Mouse (Mus musculus): ENCODE measurements around the gene Dmxl2. TPM values are rescaled to one million over a fixed set of nuclear protein-coding genes. Genes with fewer than 3 reads are reported as not detected.
A peak's percentile ranks its signal among the peaks of the same experiment; 100 is the strongest.

Gene Dmxl2
- polyA plus RNA-seq, 1 experiment = 0.25 TPM

DNA sequence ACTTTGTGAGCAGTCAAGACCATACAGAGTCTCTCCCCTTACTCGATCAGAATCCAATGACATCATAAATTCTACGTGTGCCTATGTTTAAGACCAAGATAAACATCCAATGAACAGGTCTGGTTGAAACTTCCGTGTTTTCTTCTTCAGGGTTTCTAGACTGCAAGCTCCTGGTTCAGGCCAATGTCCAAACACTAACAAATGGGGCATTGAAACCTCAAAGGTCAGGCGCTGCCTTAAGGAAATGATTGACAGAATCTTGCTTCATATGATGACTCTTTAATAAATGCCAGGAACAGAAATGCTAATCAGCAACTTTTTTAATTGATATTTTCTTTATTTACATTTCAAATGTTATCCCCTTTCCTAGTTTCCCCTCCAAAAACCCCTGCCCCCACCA lies 18.9 kb upstream of the Dmxl2 start:
- Histone ChIP-seq H3K4me3 (ENCODE audit: insufficient read depth, poor library complexity, severe bottlenecking) (no peak overlapping the region), H3K79me2 (ENCODE audit: control insufficient read depth, insufficient read depth) (no peaks in the 10 kb centered on the region), H3K79me3 (ENCODE audit: low read depth) (no peaks in the 10 kb centered on the region), H3K27me3 (ENCODE audit: control insufficient read depth, insufficient read depth, insufficient read length) (peaks cover 7% of the 10 kb centered on the region), H3K36me3 (ENCODE audit: control insufficient read depth, insufficient read depth) (no peaks in the 10 kb centered on the region), H3ac (ENCODE audit: control insufficient read depth, insufficient read length, low read depth) (no peak overlapping the region)
- TF ChIP-seq MYOD1 (IDR thresholded peaks at IDR 0.05; ENCODE audit: control insufficient read depth, insufficient read length, low read depth) = no peak
- TF ChIP-seq CTCF (IDR thresholded peaks at IDR 0.05; ENCODE audit: control insufficient read depth, insufficient read depth, insufficient read length) = no peak
- no peak for TF ChIP-seq USF1 (IDR thresholded peaks at IDR 0.05; ENCODE audit: low read depth)
- no peak for TF ChIP-seq FOSL1 (IDR thresholded peaks at IDR 0.05; ENCODE audit: insufficient read depth, low read length, poor library complexity, severe bottlenecking)
- TF ChIP-seq CEBPB (IDR thresholded peaks at IDR 0.05; ENCODE audit: low read depth) = no peak
- no peak for TF ChIP-seq MYOG (IDR thresholded peaks at IDR 0.05; ENCODE audit: control insufficient read depth, extremely low read depth, insufficient read length)
- TF ChIP-seq MAX (IDR thresholded peaks at IDR 0.05) = no peak

DNA sequence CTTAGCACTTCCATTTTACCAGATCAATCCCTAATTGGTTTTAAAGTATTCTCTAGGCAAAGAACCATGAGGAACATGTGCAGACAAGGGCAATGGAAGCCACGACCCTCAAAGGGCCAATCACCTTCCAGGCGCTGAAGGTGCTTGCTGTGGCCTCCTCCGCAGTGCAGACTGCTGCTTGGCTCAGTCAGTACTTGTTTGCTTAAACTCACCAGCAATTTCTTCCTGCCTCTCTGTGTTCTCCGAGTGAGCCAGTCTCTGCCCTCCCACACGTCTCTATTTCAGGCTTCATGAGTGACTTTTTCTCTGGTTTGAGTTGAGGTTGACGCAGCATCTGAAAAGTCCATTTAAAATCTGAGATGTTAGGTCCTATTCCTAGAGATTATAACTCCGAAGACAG lies 17.5 kb upstream of the Dmxl2 start:
- no peaks in the 10 kb centered on the region for H3K79me2 ChIP-seq (ENCODE audit: control insufficient read depth, insufficient read depth)
- H3K36me3 ChIP-seq (ENCODE audit: control insufficient read depth, insufficient read depth) = no peaks in the 10 kb centered on the region
- H3K4me3 ChIP-seq (ENCODE audit: insufficient read depth, poor library complexity, severe bottlenecking) = no peak overlapping the region
- TF ChIP-seq FOSL1 (IDR thresholded peaks at IDR 0.05; ENCODE audit: insufficient read depth, low read length, poor library complexity, severe bottlenecking) (no peak), MAX (IDR thresholded peaks at IDR 0.05) (no peak), USF1 (IDR thresholded peaks at IDR 0.05; ENCODE audit: low read depth) (no peak), MYOG (IDR thresholded peaks at IDR 0.05; ENCODE audit: control insufficient read depth, extremely low read depth, insufficient read length) (no peak), MYOD1 (IDR thresholded peaks at IDR 0.05; ENCODE audit: control insufficient read depth, insufficient read length, low read depth) (no peak), CTCF (IDR thresholded peaks at IDR 0.05; ENCODE audit: control insufficient read depth, insufficient read depth, insufficient read length) (no peak), CEBPB (IDR thresholded peaks at IDR 0.05; ENCODE audit: low read depth) (no peak)
- no peak overlapping the region for H3ac ChIP-seq (ENCODE audit: control insufficient read depth, insufficient read length, low read depth)
- peaks cover 7% of the 10 kb centered on the region for H3K27me3 ChIP-seq (ENCODE audit: control insufficient read depth, insufficient read depth, insufficient read length)
- no peaks in the 10 kb centered on the region for H3K79me3 ChIP-seq (ENCODE audit: low read depth)

DNA sequence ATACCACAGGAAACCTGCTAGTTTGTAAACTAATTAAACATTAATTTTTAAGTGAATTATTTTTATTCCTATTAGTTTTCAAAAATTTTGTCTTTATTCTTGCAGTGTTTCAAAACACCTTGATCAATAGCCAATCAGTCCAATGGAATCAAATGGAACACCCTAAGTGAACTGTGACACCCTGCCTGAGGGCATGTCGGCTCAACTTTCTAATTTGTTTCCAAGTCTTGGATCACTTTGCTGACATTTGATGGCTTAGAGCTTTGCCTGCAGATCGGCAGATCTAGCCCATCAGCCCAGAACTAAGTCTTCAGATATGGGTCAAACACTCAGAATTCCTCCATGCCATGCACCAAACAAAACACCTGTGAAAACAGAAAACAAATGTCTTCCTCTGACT lies 14.6 kb upstream of the Dmxl2 start:
- Histone ChIP-seq H3ac (ENCODE audit: control insufficient read depth, insufficient read length, low read depth) (no peak overlapping the region), H3K36me3 (ENCODE audit: control insufficient read depth, insufficient read depth) (no peaks in the 10 kb centered on the region), H3K79me2 (ENCODE audit: control insufficient read depth, insufficient read depth) (no peaks in the 10 kb centered on the region), H3K79me3 (ENCODE audit: low read depth) (no peaks in the 10 kb centered on the region), H3K4me3 (ENCODE audit: insufficient read depth, poor library complexity, severe bottlenecking) (no peak overlapping the region), H3K27me3 (ENCODE audit: control insufficient read depth, insufficient read depth, insufficient read length) (peaks cover 7% of the 10 kb centered on the region)
- TF ChIP-seq FOSL1 (IDR thresholded peaks at IDR 0.05; ENCODE audit: insufficient read depth, low read length, poor library complexity, severe bottlenecking) = no peak
- no peak for TF ChIP-seq MYOD1 (IDR thresholded peaks at IDR 0.05; ENCODE audit: control insufficient read depth, insufficient read length, low read depth)
- no peak for TF ChIP-seq CEBPB (IDR thresholded peaks at IDR 0.05; ENCODE audit: low read depth)
- TF ChIP-seq CTCF (IDR thresholded peaks at IDR 0.05; ENCODE audit: control insufficient read depth, insufficient read depth, insufficient read length) = no peak
- no peak for TF ChIP-seq MAX (IDR thresholded peaks at IDR 0.05)
- TF ChIP-seq USF1 (IDR thresholded peaks at IDR 0.05; ENCODE audit: low read depth) = no peak
- TF ChIP-seq MYOG (IDR thresholded peaks at IDR 0.05; ENCODE audit: control insufficient read depth, extremely low read depth, insufficient read length) = no peak

DNA sequence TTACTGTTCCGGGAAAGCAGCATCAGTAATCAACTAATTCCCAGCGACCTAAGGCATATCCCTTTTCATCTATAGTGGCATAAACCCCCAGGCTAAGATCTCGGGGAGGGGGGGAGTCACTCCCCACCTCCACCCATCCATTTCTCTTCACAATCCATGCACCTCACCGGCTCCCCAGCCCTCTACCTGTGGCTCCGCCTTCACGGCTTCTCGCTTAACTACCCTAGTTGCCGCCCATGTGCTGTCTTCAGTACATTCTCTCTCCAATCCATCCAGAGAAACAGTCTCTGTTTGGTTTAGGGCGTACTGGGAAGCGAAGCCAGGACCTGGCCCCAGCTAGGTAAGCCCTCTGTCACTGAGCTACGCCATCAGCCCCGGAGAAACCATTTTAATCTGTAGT lies 1.4 kb upstream of the Dmxl2 start:
- TF ChIP-seq MYOG (IDR thresholded peaks at IDR 0.05; ENCODE audit: control insufficient read depth, extremely low read depth, insufficient read length) (no peak), MYOD1 (IDR thresholded peaks at IDR 0.05; ENCODE audit: control insufficient read depth, insufficient read length, low read depth) (no peak), MAX (IDR thresholded peaks at IDR 0.05) (no peak), USF1 (IDR thresholded peaks at IDR 0.05; ENCODE audit: low read depth) (no peak), CEBPB (IDR thresholded peaks at IDR 0.05; ENCODE audit: low read depth) (no peak), CTCF (IDR thresholded peaks at IDR 0.05; ENCODE audit: control insufficient read depth, insufficient read depth, insufficient read length) (no peak), FOSL1 (IDR thresholded peaks at IDR 0.05; ENCODE audit: insufficient read depth, low read length, poor library complexity, severe bottlenecking) (no peak)
- Histone ChIP-seq H3K79me2 (ENCODE audit: control insufficient read depth, insufficient read depth) (no peaks in the 10 kb centered on the region), H3K4me3 (ENCODE audit: insufficient read depth, poor library complexity, severe bottlenecking) (no peak overlapping the region), H3ac (ENCODE audit: control insufficient read depth, insufficient read length, low read depth) (no peak overlapping the region), H3K79me3 (ENCODE audit: low read depth) (no peaks in the 10 kb centered on the region), H3K36me3 (ENCODE audit: control insufficient read depth, insufficient read depth) (no peaks in the 10 kb centered on the region), H3K27me3 (ENCODE audit: control insufficient read depth, insufficient read depth, insufficient read length) (peaks cover 33% of the 10 kb centered on the region)

DNA sequence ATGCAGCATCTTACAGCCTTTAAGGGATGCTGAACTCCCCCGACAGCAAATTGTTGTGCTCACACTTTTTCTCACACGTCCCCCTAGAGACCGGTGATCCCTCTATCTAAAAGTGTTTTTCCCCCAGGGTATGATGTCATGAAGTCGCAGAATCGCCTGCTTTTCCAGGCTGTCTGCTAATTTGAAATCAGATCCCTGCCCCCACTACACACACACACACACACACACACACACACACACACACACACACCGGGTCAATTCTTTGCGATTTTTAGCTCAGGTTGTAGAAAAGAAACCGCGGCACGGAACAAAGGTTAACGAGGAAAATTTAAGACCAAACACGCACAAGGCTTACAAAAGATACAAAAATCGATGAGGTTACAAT lies 677 bp upstream of the Dmxl2 start:
- H3K79me3 ChIP-seq (ENCODE audit: low read depth) = no peaks in the 10 kb centered on the region
- no peak overlapping the region for H3K4me3 ChIP-seq (ENCODE audit: insufficient read depth, poor library complexity, severe bottlenecking)
- H3ac ChIP-seq (ENCODE audit: control insufficient read depth, insufficient read length, low read depth) = peak overlapping the region; percentile 47
- no peak for TF ChIP-seq FOSL1 (IDR thresholded peaks at IDR 0.05; ENCODE audit: insufficient read depth, low read length, poor library complexity, severe bottlenecking)
- H3K36me3 ChIP-seq (ENCODE audit: control insufficient read depth, insufficient read depth) = no peaks in the 10 kb centered on the region
- no peaks in the 10 kb centered on the region for H3K79me2 ChIP-seq (ENCODE audit: control insufficient read depth, insufficient read depth)
- peaks cover 33% of the 10 kb centered on the region for H3K27me3 ChIP-seq (ENCODE audit: control insufficient read depth, insufficient read depth, insufficient read length)

DNA sequence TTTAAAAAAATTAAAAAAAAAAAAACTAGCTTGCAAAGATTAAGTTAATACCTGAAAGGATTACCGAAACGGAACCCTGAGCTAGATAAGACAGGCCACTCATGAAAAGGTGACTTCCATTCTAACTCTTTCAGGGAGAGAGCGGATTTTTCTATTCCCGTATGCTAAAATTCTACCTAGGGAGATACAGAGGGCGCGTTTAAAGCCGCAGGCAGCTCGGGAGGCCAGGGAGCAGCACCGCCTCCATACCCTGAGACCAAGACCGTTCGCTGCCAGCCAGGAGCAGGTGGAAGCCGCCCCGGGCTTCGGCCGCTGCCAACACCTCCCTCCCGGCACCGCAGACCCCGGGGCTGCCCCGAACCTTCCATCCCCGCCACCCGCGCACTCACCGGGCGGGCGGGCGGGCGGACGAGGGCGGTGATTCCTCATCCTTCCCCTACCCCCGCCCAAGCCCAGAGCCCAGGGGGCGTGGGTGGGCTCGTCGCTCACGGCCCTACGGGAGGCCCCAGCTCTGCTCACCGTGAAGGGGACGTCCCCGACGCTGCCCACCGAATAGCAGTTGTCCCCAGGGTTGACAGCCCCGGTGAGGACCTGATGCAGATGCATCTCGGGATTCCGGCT lies 484 bp downstream of the Dmxl2 start:
- no peaks in the 10 kb centered on the region for H3K79me3 ChIP-seq (ENCODE audit: low read depth)
- no peaks in the 10 kb centered on the region for H3K79me2 ChIP-seq (ENCODE audit: control insufficient read depth, insufficient read depth)
- no peaks in the 10 kb centered on the region for H3K36me3 ChIP-seq (ENCODE audit: control insufficient read depth, insufficient read depth)
- H3K4me3 ChIP-seq (ENCODE audit: insufficient read depth, poor library complexity, severe bottlenecking) = peak overlapping the region; percentile 29
- peak overlapping the region; percentile 82 for H3ac ChIP-seq (ENCODE audit: control insufficient read depth, insufficient read length, low read depth)
- H3K27me3 ChIP-seq (ENCODE audit: control insufficient read depth, insufficient read depth, insufficient read length) = peaks cover 33% of the 10 kb centered on the region
- TF ChIP-seq MAX (IDR thresholded peaks at IDR 0.05) = no peak
- TF ChIP-seq CEBPB (IDR thresholded peaks at IDR 0.05; ENCODE audit: low read depth) = no peak
- TF ChIP-seq USF1 (IDR thresholded peaks at IDR 0.05; ENCODE audit: low read depth) = no peak
- TF ChIP-seq CTCF (IDR thresholded peaks at IDR 0.05; ENCODE audit: control insufficient read depth, insufficient read depth, insufficient read length) = no peak
- TF ChIP-seq MYOG (IDR thresholded peaks at IDR 0.05; ENCODE audit: control insufficient read depth, extremely low read depth, insufficient read length) = no peak
- TF ChIP-seq MYOD1 (IDR thresholded peaks at IDR 0.05; ENCODE audit: control insufficient read depth, insufficient read length, low read depth) = no peak
- no peak for TF ChIP-seq FOSL1 (IDR thresholded peaks at IDR 0.05; ENCODE audit: insufficient read depth, low read length, poor library complexity, severe bottlenecking)
